Mouse (Mus musculus) ES-Bruce4 (cell line): Measurements from ENCODE around the gene Cidec.

Source experiments
- CTCF ChIP-seq: IDR thresholded peaks from one replicate; pipeline ENCODE4 v1.8.1; 2011; ENCODE audit warnings: low read depth, low read length
- EP300 ChIP-seq: IDR thresholded peaks from 2 replicates; pipeline ENCODE4 v1.6.1; 2011; ENCODE audit warnings: low read depth, low read length; ENCODE audit not compliant: insufficient read depth
- POLR2A ChIP-seq: IDR thresholded peaks from one replicate; pipeline ENCODE4 v1.8.1; 2011; ENCODE audit warnings: low read length; ENCODE audit not compliant: insufficient read depth

DNA sequence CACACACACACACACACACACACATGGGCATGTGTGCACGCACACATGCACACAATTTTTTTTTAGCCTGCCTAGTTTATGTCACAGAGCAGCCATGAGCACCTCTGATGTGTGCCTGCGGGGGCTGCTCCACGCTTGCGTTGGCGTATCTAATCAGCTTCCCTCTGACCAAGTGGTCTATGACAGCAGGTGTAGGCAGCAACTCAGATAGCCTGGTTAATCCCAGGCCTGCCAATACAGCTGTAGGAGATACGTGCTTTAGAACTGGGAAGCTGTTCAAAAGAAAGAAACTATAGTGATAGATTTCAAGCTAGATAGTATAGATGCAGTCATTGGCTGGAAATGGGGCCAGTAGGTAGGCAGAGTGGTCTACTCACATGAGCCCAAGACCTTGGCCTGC is 38.2 kb upstream of the Cidec start:
- TF ChIP-seq POLR2A (no peak), CTCF (no peak), EP300 (no peak)
